Mouse (Mus musculus) activated CD4-positive, CD25-positive, alpha-beta regulatory T cell (primary cell): ENCODE data around the gene Tlr6. TPM values are rescaled to one million over a fixed set of nuclear protein-coding genes. Genes with fewer than 3 reads are reported as not detected.

Source experiments
- polyA plus RNA-seq, 2 experiments: library from polyadenylated mRNA; unstranded; fragments of 100-300 nt; shearing (Covaris generic); gene quantifications; one replicate each; pipeline ENCODE4 v1.2.1; 2017

Gene Tlr6
- 1 to 10 TPM; 2.4 to 9.7 TPM for polyA plus RNA-seq

GRCm38 (mm10) chr5:64959843-64960230, at the start of gene Tlr6:
TSS of gene Tlr6 (minus strand) at chr5:64960097.

DNA sequence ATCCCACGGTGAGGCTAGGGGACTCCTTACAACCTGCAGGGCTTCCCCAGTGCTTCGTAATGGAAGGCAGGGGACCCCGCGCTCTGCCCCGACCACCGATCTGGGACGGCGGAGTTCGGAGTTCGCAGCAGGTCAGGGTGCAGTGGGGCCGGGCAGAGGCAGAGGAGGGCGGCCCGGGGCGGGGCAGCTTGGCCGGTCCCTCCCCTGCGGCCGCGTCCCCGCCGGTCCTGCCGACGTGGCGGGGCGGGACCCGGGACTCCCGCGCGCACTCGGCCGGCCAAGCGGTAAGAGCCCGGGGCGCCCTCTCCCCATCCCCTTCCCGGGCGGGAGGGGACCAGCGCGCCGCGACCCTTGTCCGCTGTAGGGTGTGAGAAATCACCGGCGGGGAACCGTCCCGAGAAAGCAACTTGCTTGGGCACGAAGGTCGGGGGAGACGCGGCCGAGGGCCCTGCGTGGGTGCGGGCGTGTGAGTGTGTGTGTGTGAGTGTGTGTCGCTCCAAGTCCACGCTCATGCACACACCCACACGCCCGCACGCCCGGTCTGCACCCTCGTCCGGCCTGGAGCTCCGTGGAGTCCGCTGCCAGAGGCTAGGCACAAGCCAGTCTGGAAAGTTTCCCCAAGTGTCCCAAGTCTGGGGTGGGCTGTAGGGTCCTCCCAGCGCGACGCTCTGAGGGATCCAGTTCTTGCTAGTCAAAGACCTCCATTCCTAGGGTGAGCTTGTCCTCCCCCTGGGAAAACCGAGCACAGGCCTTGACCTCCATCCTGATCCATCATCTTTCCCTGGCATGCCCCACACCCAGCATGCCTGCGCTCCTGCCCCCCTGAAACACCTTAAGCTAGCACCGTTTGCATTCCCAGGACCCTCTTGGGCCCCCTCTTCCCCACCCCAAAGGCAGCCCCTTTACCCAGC, 10.2 kb upstream of the Tlr6 start, which contains the start of gene Fam114a1:
TSS of gene Fam114a1 (plus strand) at position 211 of the 911 bp plus-strand sequence.

Other genes with a start within 250 kb of the Tlr6 start
- gene Klf3, start 156.7 kb downstream of the Tlr6 start, polyA plus RNA-seq, result 100 to 1,000 TPM; 192 to 250 TPM
- 10 to 100 TPM; 66.4 to 99.7 TPM for gene Tlr1, start 26.5 kb downstream of the Tlr6 start, polyA plus RNA-seq
- 1 to 10 TPM; 1.2 to 2.2 TPM for gene Fam114a1, start 10.0 kb upstream of the Tlr6 start, polyA plus RNA-seq
- gene Tmem156, start 132.0 kb upstream of the Tlr6 start, polyA plus RNA-seq, result 10 to 100 TPM; 16.7 to 20.0 TPM
- gene Klhl5, start 147.4 kb upstream of the Tlr6 start, polyA plus RNA-seq, result 10 to 100 TPM; 16.0 to 27.1 TPM
- 1 to 10 TPM; 3.8 to 5.0 TPM for gene Wdr19, start 239.6 kb upstream of the Tlr6 start, polyA plus RNA-seq